Mouse (Mus musculus): ENCODE results near the gene Nans.
A peak's percentile ranks its signal among the peaks of the same experiment; 100 is the strongest.

The Nans gene

DNA sequence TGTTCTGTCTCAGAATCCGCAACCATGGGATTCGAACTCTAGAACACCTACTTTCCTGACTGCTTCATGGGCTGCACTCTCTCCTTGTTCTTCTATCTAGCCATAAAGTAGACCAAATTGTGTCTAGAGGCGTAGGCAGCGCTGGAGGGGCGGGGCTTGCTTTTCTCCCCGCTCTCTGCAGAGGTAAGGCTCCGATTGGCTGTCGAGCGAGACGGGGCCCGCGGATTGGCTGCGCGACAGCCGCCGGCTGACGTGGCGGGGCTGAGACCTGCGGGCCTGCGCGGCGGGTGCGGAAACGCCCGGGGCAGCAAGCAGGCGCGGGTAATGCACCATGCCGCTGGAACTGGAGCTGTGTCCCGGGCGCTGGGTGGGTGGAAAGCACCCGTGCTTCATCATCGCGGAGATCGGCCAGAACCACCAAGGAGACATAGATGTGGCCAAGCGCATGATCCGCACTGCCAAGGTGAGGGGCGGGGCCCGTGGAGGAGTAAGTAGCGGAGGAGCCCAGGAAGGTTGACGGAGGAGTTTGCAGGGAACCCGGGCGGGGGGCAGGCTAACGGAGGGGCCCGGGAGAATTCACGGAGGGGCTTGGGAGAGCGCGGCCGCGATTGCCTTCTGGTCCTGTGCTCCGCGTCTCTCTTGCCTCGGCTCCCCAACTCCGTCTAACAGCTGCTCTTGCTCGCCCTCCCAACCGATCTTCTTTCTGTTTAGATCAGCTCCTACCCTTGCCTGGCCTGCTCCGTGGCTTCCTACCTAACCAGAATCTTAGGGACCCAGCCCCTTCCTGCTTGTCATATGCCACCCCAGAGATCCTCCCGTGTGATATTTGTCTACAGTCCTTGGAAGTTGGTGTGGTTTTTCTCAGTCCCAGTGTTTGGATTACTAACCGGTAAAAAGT, at the start of gene Nans:
Nans (plus strand) TSS at position 221 of the 898 bp plus-strand sequence.
- DNase-seq: peak; percentile 92

DNA sequence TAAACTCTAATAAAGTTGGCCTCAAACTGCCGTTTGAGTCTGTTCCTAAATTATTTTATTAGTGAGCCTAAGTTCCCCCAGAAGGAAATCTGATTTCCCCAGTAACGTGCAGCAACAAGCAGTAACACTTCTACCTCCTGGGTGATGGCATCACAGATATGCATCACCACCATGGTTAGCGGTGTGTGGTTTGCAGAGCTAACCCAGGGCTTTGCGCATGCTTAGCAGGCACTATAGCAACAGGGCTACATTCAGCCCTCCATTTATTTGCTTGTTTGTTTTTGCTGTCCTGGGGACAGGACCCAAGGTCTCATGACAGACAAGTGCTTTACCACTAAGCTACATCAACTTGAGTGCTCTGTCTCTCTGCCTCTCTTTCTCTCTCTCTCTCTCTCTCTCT, 46.5 kb upstream of the Nans start:
- DNase-seq: no peak

DNA sequence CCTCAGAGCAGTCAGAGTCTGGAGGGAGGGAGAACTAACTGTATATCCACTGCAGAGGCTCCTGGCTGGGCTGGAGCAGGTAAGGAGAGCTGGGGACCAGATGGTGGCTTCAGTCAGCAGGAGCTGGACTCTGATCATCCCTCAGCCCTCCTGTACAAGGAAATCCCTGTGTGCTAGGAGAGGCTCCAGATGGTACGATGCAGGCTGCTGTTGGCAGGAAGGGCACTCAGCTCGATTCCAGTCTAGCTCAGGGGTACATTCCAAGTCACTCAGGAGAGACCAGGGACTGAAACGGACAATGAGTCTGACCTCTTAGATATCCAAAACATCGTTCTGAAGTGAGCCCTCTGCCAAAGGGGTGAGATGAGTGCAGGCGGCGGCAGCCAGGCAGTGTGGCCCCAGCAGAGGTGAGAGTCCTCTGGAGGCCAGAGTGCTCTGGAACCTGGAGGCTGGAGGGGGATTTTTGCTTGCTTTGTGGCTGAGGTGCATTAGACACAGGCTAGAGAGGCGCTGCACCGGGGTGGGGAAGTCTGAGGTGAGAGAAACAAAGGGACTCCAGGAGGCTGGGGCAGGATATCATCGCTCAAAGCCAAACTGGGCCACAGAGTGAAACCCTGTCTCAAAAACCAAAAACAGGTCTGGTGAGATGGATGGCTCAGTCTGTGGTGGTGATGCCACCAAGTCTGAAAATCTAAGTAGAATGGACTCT, 43.7 kb upstream of the Nans start:
- DNase-seq: no peak

DNA sequence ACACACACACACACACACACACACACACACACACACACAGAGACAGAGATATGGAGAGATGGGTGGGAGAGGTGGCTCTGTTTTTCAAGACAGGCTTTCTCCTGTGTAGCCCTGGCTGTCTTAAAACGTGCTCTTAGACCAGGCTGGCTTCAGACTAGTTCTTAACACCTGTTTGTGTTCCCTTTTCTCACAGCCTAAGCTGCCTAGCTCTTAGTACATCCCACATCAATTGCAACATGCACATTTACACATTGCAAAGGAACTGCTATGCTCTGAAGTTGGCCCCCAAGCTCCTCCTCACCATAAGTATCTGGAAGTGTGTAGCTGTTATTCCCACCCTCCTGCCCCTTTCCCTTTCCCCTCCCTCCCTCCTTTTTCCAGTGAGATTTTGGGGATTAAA, 41.6 kb upstream of the Nans start:
- DNase-seq: no peak

DNA sequence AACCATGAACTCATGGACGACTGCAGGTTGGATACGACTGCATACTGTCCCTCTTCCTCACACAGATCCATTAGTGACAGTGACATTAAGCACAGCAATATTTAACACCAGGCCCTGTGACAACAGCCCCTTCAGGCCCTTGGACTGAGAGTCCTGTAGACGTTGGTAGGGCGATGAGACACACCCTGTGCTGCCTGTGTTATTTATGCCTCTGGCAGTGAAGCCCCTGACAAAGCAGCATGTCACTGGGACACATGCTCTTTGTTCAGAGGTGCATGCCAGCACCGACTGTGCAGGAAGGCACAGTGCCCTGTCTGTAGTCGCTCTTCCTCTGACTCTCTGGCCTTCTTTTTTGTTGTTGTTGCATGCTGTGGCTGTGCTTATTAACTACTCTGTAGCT, 40.2 kb upstream of the Nans start:
- no peak for DNase-seq

DNA sequence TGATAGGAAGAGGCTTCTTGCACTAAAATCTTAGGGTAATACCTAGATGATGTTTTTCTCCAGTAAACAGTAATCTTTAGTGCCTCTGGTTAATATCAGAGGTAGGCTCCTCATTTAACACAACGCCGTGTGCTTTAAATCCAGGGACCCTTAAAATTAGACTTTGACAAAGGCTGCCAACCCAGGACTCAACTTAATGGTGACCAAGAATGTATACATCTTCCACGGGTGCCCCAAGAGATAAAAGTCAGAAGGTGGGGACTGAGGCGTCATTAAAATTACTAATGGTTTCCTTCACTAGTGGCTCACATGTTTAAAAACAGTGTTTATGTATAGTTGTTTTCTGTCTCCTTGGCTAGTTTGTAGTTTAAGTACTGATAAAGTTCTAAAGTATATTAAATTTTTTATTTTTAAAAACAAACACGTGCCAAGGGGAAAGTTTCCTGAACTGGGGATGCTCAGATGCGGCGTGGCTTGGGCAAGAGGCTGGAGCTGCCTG, 39.0 kb upstream of the Nans start:
- no peak for DNase-seq

DNA sequence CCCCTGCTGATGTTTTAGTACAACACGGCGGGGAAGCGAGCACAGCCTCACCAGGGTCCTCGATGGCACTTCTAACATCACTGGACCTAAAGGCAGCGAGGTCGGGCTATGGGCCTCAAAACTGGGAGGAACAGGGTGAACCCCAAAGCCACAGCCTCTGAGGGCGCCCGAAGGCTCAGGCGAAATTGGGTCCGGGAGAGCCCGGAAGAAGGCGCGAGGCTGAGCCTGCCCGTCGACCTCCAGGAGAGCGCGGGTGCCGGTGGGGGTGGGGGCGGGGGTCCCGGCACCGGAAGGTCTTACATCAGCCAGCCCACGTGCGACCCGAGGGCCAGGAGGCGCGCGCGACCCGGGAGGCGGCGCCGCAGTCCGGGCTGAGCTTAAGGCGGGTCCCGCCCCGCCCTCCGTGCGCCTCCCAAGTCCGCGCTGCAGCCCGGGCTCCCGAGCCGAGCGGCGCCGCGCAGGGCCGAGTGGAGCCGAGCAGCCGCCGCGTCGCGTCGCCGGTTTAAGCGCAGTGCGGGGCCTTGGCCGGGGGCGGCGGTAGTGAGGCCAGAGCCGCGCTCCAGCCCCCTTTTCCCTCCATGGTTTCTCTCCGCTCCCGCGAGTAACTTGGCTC, 38.4 kb upstream of the Nans start, which contains the start of gene Anp32b:
Anp32b (plus strand) TSS at position 384 of the 613 bp plus-strand sequence.
- peak; percentile 90 for DNase-seq

DNA sequence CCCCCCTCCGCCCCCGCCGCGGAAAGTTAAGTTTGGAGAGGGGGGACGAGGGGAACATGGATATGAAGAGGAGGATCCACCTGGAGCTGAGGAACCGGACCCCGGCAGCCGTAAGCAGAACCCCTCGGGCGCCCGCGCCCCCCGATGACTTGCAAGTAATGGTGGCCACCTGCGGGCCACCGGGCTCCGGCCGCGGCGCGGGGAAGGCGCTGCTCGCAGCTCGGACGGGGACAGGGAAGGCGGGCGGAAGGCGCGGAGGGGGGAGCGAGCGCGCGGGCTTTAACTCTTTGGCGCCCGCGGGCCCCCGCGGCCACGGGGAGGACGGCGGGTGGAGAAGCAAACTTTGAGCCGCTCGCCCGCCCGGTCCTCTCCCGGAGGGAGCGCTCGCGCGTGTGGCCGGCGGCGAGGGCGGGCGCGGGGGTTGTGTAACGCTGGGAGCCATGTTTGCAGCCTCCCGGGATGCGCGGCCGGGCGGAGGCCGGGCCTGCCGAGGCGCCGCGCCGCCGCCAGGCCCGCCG, 37.7 kb upstream of the Nans start:
- peak; percentile 71 for DNase-seq

DNA sequence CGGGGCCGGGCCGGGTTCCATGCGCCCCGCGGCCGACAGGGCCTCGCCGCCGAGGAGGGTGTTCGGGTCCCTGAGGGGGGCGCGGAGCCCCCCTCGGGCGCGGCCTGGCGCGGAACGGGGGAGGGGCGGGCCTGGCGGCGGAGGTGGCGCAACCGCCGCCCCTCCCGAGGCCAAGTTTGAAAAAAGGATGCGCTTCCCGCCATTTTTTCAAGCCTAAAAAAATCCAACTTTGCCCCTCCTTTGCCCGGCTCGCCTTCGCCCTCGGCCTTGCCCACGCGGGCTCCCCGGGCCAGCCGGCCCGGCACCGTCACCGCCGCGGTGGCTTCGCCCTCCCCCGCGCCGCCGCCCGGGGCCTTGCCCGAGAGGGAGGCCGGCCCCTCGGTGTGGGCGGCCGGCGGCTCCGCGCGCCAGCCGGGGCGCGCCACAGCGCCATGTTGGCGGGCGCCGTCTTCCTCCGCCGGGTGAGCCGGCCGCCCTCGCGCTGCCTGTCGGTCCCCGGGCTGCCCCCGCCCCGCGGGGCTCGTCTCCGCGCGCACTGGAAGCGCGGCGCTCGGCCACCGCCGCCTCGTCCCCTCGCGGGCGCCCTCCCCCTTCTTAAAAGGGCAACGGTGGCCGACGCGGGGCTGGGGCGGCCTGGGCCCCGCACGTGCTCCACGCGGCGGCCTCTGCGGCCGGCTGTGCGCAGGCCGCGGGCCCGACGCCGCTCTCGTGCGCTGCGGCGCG, 37.1 kb upstream of the Nans start:
- peak; percentile 62 for DNase-seq

DNA sequence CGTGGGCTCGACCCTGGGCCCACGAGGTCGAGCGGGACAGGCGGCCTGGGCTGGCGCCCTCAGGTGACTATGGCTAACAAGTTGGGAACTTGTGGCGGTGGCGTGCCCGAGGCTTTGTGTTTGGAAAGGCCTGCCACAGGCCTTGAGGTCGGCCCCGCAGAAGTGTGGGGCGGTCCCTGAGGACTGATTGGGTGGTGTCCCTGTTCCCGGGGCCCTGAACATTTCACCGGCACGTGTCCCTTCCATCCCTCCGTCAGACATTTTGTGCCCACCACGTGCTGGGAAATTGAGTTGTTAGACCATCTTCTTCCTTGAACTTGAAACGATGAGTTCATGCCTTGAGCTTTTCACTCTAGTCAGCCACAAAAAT, 36.6 kb upstream of the Nans start:
- DNase-seq: peak; percentile 58

DNA sequence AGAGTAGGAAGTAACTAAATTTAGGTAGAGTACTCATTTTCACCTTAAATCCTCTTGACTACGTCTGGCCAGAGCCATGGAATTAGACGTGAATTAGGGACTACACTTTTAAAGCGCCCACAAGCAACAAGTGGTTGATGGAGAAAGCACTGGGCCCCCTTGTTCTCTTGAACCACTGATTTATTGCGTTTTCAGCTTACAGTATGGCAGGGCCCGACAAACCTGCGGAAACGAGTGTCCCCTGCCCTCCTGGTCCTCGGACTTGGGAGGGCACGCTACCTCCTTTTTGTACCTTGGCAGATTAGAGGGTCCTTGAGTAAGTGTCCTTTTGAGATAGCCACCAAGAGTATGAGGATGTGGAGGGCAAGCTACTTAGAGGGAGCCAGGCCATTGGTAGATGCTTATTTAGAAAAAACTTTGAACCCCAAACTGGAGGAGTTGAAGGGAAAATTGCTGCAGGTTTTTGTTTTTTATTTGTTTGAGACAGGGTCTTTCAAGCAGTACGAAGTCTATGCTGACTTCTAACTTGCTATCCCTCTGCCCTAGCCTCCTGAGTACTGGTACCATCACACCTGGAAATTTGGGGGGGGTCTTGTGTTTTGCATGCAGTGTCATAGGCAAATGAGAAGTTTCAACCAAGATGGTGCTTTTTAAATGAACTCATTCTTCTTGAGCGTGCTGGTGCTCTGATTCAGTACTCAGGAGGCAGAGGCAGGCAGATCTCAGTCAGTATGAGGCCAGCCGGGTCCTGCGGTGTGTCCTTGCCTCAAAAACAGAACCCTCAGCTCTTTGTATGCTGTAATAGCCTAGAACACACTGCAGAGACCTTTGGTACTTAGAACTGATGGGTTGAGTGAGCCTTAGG, 36.0 kb upstream of the Nans start:
- DNase-seq: no peak

DNA sequence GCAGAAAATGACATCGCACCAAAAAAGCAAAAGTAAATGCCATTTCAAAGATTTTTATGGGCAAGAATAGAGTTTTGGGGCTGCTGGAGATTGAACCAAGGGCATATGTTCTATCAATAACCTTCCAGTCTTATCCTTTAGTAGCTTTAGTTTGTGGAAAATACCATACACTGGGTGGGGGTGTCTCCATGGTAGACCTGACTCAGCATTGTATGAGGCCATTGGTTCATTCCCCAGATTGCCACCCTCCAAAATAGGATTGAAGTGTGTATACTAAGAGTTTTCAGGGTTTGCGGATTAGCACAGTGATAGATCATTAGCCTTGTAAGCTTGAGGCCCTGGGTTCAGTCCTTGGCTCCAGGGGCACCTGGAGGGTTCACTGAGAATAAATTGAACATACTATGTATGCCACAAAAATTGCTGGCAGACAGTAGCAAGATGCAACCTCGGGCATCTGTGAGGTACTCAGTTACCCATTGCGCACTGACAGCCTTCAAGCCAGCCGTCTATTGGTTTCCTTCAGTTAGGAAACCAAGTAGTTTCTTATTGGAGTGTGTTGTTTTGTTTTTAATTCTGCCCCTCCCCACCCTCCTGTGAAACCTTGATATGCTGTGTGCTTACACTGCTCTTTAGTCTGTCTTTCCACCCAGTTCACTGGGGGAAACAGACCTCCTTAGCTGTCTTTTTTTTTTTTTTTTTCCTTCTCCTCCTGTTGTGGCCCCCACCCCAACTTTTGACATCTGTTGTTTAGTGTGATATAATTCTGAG, 34.8 kb upstream of the Nans start:
- no peak for DNase-seq

DNA sequence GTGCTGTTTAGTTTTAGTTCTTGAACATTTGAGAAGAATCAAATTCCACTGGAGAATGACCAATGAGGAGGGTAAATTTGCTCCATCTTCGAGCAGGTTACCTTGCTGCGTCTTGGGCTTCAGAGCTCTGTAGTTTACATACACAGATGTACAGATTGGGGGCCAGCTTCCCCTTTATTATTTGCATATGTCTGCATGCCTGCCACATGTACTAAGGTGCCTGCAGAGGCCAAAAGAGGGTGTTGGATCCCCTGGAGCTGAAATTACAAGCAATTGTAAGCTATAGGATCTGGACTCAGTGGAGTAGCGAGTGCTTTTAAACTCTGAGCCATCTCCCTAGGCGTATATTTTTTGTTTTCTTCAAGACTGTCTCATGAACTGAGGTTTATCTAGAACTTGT, 32.3 kb upstream of the Nans start:
- DNase-seq: no peak

DNA sequence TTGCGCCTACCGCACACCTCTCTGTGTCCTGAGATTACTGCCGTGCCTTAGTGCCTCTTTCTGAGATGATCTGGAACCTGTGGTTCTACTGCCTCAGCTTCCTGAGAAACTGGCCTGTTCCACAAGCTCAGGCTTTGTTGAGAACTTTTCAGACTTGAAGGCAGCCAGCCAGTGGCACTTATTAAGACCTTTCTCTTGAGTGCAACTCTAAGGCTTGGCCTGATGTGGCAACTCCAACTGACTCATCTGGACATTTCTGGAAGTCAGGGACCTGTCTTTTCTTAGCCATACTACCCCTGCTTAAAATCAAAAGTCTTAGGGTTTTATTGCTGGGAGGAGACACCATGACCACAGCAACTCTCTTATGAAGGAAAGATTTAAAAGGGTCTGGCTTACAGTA, 31.9 kb upstream of the Nans start:
- DNase-seq: no peak

DNA sequence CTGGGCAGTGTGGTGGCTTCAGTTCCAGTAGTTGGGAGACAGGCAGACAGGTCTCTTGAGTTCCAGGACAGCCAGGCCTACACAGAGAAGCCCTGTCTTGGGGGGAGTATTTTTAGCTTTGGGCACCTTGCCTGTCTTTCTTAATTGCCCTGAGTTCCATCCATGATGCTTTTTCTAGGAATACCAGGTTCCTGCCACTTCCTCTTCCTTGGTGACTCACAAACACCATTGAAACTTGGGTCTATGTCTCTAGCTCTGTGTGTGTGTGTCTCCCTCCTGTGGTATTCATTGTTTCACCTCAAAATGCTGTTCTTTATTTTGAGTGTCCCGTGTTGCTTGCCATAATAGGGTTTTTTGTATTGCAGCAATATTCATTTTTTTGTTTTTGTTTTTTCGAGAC, 30.6 kb upstream of the Nans start:
- DNase-seq: no peak

DNA sequence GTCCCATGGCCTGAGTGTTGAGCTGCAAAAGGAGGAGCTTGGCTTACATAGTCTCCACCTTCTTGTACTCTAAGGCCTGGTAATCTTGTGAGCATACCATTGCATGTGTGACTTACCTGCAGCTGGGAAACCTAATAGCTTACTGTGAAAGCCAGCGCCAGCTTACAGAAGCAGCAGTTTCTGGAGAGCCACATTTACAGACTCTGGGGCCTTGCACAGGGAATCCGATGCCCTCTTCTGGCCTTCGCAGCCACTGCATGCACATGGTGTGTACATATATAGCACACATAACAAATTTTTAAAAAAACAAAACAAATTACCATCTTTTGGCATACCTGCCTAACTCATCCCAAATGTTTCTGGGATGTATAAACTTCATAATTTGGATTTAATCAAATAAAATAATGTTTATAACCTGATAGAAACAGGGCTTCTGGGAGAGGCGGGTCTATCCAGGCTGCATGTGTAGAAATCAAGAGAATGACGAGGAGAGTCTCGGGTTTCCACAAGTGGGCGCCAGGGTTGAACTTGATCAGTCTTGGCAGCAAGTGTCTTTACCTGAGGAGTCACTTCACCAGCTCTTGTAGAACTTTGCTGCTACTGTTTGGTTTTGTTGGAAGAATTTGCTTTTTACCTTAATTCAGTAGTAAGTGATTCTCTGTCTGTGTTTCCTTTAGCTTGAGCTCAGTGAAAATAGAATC, 25.8 kb upstream of the Nans start:
- DNase-seq: no peak

DNA sequence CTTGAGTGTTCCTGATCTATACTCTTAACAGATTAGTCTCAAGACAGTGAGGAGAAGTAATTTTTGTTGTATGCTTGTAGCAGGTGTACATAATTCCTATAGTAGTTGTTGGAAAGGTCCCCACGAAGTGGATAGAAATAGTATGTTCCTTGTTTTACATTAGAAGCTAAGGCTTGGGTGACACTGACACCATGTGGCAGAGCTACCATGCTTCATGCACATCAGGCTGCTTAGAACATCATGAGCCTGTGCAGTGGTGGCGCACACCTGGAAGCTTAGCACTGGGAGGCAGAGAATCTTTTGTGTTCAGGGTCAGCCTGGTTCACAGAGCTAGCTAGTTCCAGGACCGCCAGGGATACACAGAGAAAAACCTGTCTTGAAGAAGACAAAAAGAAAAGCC, 23.3 kb upstream of the Nans start:
- no peak for DNase-seq

DNA sequence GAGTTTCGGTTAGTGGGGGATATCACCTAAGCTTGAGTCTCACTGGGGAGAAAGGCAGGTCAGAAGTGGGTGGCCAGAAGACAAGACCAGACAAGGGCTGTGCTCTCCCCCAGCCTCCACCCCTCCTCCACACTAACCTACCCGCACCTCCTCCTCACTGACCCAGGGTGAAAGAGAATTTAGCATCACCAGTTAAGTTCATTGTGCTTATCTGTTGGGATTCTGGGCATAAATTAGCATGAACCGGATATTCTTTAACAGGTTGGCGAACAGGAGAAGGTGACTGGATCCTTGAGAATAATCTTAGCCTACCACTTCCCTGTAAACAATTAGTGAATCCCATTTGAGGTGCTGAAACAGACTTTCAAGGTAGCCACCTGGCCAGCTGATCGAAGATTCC, 13.9 kb upstream of the Nans start:
- no peak for DNase-seq

DNA sequence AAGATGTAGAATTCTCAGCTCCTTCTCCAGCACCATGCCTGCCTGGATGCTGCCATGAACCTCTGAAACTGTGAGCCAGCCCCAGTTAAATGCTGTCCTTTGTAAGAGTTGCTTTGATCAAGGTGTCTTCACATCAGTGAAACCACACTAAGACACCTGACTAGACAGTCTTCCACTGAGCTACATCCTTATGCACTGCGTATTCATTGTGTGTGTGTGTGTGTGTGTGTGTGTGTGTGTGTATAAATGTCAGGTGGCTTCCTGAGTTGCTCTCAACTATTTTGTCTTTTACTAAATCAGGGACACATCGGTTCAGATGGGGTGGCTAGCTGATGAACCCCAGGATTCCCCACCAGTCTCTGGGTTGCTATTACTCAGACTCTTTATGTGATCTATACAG, 10.0 kb upstream of the Nans start:
- no peak for DNase-seq

DNA sequence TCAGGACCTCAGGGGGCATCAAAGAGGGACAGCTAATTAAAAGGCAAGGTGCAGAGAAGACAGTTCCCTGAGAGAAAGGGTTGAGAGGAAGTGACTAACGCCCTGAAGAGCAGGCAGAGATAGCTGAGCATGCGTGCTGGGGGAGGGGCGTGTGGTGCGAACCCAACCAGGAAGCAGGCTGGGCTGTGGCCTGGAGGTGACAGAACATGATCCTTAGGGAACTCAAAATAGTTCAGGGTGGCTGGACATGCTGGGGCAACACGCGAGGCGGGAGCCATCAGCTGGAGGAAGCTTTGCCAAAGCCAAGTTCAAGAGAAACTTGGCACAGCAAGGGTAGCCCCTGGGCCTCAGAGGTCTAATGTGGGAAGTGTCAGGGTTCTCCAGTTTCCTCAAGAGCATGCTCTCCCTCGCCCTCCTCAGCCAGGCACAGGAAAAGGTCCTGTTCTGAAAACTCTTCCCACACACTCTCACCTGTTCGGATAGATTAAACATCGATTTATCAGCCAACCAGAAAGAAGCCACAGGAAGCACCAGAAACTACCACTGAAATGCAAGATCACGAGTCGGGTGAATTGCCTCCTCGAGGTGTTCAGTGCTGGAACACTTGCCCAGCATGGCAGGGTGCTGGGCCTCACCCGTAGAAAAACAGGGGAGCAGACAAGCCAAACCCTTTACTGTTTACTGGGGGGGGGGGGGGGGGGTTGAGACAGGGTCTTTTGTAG, 3.2 kb upstream of the Nans start:
- peak; percentile 70 for DNase-seq

Measured in kidney, adult 11 months (tissue).